Mouse (Mus musculus) thymus, adult 2 months (tissue): Measurements from ENCODE around the gene Gfi1.

Experiments
- CTCF ChIP-seq: fragments of 200-500 bp; IDR thresholded peaks from 2 replicates; pipeline ENCODE4 v1.5.1; 2012; ENCODE audit warnings: mild to moderate bottlenecking, control low read depth, low read length, moderate library complexity, borderline replicate concordance; ENCODE audit not compliant: control insufficient read depth, poor library complexity, insufficient read depth; ENCODE audit errors: extremely low read depth
- POLR2A ChIP-seq: fragments of 200-500 bp; IDR thresholded peaks from 2 replicates; pipeline ENCODE4 v1.6.1; 2012; ENCODE audit warnings: mild to moderate bottlenecking, low read length, control low read depth, moderate library complexity; ENCODE audit not compliant: control insufficient read depth, poor library complexity, insufficient read depth; ENCODE audit errors: extremely low read depth

GRCm38 (mm10) chr5:107720511-107720910 is 5.3 kb downstream of the Gfi1 start:
- TF ChIP-seq POLR2A (no peak), CTCF (no peak)
